Mouse (Mus musculus) frontal cortex, postnatal 25 days (tissue): ENCODE results near the gene Atoh7.
A peak's percentile ranks its signal among the peaks of the same experiment; 100 is the strongest.
"Not testable (repeated sequence)": the region's sequence is repeated elsewhere in the genome, so short reads cannot be mapped to it uniquely, and the experiment has no call there.

Experiments
- DNase-seq, 2 experiments: peaks; one replicate each; pipeline ENCODE4 v3.0.0; 2022; ENCODE audit warnings: low spot score in 2 of 2

Atoh7 gene

DNA sequence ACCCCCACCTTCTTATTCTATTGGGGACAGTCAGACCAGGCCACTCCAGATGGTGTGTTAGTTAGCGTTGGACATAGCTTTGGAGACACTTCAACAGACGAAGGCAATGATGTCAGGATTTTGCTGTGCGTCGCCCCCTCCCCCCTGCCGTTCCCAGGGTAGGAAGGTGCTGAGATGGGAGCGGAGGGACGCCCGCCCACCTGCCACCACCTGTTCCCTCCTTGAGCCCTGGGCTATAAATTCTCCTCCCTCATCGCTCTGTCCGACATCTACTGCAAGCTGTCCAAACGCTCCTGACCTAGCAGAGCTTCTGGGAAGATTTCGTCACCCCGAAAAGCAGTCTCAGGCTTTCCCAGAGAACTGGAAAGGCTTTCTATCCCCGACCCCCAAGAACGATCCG is at the start of gene Atoh7:
Gene Atoh7 (plus strand): TSS at position 131 of the 400 bp plus-strand sequence.
- DNase-seq = peak in 1 of 2 experiments; percentile 28

DNA sequence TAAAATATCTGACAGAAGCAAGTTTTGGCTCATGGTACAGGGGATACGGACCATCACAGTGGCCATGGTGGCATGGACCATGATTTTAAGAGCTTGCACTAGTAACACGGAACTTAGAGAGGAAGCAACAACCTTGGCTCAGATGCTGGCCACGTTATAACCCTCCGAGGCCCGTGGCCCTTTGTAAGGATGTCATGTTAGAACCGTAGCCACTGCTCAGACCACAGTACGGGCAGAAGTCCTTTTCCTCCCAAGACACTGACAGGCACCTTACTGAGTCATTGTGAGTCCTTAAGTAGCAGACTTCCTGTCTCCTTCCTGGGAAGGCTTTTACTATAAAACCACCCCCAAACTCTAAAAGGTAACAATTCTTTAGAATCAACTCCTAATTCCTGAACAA is 48.2 kb upstream of the Atoh7 start:
- no peak for DNase-seq

DNA sequence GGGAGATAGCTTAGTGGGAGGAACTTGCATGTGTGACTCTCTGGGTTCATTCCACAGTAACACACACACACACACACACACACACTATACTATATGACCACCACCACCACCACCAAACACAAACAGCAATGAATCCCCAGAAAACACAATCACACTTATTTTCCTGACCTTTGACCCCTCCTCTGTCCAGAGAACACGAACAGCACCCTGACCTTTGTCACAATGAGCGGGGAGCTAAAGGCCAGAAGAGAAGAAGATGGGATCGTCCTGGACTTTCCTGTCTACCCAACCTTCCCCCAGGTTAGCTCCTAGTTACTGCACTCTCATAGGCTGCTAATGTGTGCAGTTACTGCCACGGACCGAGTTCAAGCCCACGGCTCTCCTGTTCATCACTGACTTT is 47.4 kb upstream of the Atoh7 start:
- DNase-seq = no peak

DNA sequence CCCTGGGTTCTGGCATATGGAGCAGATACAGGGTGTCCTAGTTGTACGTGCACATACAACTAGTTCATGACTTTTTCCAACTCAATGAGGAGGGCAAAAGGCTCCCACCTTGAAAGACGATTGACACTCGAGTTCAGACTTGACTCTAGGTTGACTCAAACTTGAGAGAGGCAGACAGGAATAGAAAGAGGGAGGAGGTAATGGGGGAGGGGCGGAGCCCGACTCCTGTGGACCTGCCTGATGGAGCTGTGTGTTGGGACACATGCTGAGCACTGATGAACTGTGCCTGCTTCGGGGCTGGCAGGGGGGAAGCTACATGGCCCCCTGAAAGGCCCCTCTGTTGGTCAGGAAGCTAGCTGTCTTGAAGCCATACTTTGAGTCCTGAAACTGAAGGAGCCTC is 46.4 kb upstream of the Atoh7 start:
- no peak for DNase-seq

DNA sequence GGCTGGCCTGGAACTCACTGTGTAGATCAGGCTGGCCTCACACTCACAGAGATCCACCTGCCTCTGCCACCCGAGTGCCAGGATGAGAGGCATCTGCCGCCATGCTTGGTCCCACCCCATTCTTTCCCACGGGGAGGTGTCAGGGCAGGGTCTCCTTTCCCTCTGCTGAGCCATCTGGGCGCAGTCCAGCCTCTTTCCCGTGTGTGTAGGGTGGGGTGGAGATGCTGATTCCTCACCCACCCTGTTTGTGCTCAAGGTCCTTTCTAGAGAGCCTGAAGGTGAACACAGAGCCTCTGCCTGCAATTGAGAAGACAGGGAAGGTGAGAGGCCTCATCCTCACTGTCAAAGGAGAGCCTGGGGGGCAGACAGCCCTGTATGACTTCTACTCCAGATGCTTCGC is 45.4 kb upstream of the Atoh7 start:
- not testable (repeated sequence) for DNase-seq

DNA sequence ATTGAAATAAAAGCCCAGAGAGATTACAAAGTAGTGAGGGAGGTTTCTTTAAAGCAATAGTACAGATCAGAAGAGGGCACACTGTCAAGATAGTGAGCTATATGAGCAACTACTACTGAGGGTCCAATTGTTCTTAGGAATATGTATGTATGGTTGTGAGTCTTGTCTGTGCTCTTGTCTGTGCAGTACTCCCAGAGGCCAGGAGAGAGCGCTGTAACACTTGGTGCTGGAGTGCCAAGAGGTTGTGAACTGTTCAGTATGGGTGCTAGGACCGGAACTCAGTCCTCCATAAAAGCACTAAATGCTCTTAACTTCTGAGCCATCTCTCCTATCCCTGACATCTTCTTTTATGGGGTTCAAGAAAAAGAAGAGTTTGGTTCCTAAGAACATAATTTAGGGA is 44.9 kb upstream of the Atoh7 start:
- no peak for DNase-seq

DNA sequence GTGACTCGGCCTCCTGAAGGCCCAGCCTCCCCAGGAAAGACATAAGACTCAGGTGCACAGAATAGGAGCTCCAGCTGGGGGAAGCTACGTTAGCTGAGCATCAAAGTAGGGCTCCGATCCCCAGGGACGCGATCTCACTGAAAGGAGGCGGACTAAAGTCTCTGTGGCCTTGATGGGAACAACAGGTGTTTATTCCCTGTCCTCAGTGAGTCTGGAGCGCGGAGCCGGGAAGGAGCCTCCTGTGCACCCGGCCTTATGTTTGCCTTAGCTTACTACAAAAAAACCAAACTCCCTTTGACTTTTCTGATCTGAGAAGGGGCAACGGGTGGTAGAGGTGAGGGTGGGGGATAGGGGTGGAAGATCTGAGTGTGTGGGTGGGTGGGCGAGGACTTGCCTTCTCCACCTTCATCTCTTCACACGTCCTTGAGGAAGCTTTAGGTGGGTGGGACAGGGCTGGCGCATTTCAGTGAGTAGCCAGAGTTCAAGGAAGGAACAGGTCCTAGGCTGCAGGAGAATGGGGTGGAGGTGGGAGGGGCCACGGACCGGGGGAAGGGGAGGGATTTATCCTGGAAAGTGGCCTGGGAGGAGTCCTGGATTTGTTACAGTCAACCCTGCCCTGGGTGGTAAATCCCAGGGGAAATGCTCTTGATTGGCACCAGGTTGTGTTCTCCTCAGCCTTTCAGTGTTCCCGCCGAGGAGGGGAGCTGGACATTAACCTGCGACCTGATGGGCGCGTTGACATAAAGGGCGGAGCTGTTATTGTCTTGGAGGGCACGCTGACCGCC is 42.3 kb upstream of the Atoh7 start:
- DNase-seq = no peak

DNA sequence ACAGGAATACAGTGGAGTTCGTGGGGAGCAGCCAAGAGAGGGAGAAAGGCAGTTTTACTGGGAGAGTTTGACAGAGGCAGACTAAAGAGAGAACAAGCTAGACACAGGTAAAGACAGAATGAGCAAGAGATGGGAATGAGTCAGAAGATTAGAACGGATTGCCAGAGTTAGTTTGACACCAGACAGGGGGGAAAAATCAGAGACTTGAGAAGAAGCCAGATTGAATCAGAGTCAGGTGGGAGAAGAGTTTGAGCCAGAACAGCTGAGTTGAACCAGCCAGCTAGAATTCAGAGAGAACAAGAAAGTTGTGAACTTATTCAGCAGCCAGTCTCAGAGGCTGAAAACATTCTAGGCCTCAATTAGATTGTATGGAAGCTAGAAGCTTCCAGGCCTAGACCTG is 39.6 kb upstream of the Atoh7 start, which contains the start of gene Pbld1:
Gene Pbld1 (plus strand): TSS at position 301 of the 400 bp plus-strand sequence.
- no peak for DNase-seq

DNA sequence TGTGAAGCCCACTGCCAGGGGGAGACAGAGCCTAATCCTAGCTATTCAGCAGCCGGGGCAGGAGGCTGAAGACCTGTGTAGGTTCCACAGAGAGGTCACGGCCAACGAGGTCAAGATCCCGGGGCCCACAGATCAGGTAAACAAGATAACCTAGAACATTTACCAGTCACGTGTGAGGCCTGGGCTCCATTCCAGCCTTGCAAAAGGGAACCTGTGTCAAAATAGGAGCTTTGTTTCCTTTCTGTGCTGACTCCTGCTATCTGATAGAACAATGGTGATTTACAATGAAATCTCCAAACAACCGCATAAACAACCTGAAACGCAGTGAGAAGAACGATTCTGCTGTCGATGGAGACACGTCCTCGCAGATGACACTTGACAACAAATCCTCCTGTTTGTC is 39.0 kb upstream of the Atoh7 start:
- DNase-seq = no peak

DNA sequence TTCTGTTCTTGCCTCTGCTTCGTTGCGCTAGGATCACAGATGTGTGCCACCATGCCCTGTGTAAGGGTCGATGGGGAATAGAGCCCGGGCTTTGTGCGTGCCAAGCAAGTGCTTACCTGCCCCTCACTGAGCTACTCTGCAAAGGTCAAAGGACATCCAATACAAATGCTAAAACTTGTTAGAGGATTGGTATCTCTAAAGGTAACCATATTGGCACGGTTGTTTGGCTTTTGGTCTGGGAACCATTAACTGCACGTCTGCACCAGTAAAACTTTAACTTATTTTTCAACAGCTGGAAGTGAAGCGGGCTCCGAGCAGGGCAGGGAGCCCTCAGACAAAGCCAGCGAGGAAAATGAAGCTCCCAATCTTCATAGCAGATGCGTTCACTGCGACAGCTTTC is 38.2 kb upstream of the Atoh7 start:
- DNase-seq = no peak

DNA sequence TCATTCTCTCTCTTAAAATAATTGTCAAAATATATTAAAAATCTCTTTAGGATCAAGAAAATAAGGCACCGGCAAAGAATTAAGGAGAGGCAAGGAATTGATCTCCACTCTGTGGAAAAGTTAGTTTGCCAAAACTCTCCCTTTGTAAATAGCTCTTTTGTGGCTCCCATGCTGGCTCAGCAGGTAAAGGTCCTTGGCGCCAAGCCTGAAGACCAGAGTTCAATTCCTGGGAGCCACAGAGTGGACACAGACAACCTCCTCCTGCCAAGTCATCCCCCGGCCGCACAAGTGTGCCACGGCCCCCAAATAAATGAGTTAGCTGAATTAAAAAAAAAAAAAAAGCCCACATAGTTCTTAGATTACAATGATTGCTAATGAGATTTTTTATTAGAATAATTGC is 36.8 kb upstream of the Atoh7 start:
- DNase-seq = no peak

DNA sequence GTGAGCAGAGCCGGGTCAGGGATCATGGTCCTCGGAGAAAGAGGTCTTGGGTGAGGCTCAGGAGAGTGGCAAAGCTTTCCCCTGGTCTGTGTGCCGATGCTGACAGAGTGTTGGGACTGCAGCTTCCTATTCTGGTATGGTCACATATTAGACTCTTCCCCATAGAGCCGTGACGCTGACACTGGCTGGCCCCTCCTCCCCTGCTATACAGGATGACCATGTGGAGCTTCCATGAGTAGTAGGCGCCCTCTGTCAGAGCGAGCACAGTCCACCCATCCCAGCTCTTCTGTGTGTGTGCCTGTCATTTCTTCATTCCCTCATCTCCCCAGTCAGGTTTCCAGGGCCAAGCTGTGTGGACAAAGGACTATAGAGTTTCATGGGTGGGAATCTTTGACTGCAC is 36.1 kb upstream of the Atoh7 start:
- DNase-seq = no peak

DNA sequence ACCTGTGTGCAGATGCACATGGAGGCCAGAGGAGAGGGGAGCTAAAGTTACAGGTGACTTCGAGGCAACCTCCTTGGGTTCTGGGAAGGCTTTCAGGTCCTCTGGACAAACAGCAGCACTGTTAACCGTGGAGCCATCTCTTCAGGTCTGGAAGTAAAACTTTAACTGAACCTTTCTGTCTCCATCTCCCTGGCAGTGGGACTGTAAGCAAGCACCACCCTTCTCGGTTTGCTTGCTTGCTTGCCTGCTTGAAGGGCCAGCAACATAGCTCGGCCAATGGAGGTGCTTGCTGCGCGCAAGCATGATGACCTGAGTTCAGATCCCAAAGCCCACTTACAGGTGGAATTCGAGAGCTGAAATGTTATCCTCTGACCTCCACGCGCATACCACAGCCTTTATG is 34.9 kb upstream of the Atoh7 start:
- no peak for DNase-seq

DNA sequence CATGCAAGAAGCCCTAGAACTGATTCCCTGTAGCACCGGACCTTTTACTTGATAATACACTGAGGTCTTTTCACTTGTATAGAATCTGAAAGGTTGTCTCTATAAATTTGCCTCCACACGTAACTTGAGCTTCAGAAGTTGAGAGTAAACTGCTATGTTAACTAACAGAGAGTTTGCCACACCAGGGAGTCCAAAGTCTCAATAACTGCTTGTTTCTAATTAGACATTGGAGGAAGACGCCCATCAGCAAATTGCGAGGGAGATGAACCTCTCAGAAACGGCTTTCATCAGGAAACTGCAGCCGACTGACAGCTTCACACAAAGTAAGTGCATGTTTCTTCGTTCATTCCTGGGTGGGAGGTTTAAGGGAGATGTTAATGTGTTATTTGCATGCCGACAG is 33.9 kb upstream of the Atoh7 start:
- DNase-seq = no peak

DNA sequence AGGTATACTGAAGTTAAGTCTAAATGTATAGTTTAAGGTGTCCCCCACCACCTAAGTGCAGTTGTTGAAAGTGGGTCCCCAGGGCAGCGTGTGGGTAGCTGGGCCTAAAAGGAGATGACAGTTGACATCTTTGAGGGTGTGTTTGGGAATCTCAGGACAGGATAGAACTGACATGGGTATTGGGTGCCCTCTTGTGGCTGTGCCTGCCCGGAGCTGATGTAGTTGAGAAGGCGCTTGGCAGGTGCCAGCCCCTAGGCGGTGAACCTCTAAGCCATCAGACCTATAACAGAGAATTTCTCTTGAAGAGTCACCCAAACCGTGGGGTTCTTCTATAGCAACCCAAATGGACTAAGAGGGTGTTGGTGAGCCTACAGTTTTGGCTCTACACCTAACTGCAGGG is 33.5 kb upstream of the Atoh7 start:
- peak; percentile 67 to 70 for DNase-seq

DNA sequence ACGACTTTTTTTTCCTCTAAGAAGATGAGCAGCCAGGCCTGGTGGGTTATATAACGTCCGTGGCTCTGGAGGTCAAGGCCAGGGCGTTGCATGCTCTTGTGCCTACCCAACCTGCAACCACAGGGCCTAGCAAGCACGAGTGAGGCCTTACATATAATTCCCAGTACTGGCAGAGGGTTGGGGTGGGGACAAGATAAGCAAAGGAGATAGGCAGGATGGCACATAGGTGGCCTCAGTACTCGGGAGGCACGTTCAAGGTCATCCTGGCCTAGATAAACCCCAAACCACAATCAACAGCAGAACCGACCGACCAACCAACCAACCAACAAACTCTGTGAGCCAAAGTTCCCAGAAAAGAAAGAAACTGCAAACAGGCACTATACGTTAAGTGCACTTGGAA is 13.1 kb upstream of the Atoh7 start:
- DNase-seq = no peak

DNA sequence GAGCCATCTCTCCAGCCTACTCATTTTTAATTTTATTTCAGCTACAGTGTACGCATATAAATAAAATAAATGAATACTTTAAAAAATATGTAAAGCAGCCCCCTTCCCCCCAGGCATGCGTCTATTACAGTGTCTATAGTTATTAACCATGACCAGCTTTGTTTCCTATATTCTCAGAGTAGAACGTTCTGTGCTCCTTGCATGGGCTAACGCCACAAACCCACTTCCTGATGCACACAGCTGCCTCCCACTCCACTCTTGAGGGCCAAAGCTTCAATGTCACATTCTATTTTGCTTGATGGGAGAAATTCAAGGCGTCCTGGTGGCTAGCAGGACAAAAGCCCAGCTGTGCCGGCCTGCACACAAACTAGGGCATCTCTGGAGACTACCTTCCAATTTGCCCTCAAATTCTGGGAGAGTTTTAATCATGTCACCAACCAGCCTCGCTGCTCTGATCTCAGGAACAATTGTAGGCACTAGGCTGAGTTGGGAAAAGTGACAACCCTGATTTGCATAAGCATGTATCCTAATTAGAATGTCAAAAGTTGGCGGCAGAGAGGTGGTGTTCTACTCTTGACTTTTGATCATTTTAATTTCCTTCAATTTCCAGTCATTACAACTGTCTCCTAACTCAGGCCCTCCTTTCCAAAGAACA is 10.2 kb upstream of the Atoh7 start:
- no peak for DNase-seq

DNA sequence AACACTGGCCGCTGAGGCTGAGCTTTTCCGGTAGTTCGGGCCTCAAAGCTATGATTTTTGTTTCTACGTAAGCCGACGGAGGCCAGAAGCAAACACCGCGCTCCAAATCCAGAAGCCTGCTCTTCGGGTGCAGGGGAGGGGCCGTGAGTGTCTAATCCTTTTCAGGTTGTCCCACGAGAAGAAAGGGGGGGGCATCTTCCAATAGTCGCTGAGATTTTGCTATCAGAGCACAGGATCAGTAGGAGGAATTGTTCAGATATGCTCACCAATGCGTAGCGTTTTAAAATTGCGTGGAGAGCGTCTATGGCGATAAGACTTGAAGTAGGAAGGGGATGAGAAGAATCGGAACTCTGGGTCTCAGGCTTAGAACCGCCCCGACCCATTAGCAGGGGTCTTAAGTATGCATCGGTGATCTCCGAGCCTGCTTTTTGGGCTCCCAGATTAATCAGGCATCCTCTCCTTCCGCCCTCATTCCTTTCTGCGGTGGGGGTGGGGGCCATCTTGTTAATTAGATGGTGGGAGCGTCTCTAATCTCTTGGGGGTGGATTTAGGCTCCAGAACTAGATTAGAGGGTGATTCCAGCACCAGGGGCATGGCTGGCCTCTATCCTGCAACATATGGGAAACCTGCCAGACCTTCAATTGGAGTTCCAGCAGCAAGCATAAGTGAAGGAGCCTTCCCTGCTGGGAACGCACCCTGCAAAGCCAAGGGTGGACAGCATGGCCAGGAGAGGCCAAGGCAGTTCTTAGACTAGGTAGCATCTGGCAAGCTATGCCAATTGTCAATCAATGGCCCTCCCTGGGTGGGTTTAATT is 9.5 kb upstream of the Atoh7 start:
- DNase-seq = no peak

DNA sequence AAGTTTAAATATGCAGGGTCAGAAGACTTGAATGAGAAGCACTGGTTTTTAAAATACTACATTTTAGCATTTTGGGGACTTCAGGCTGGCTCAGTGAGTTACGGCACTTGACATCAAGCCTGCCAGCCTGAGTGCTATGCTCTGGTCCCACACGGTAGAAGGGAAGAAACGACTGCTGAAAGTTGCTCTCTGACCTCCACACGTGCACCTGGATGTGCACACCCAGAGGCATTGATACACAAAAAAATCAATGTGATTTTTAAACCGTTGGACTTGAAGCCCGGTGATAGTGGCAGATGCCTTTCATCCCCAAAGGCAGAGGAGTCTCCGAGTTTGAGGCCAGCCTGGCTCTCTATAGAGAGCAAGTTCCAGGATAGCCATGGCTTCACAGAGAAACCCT is 7.5 kb upstream of the Atoh7 start:
- DNase-seq = no peak

DNA sequence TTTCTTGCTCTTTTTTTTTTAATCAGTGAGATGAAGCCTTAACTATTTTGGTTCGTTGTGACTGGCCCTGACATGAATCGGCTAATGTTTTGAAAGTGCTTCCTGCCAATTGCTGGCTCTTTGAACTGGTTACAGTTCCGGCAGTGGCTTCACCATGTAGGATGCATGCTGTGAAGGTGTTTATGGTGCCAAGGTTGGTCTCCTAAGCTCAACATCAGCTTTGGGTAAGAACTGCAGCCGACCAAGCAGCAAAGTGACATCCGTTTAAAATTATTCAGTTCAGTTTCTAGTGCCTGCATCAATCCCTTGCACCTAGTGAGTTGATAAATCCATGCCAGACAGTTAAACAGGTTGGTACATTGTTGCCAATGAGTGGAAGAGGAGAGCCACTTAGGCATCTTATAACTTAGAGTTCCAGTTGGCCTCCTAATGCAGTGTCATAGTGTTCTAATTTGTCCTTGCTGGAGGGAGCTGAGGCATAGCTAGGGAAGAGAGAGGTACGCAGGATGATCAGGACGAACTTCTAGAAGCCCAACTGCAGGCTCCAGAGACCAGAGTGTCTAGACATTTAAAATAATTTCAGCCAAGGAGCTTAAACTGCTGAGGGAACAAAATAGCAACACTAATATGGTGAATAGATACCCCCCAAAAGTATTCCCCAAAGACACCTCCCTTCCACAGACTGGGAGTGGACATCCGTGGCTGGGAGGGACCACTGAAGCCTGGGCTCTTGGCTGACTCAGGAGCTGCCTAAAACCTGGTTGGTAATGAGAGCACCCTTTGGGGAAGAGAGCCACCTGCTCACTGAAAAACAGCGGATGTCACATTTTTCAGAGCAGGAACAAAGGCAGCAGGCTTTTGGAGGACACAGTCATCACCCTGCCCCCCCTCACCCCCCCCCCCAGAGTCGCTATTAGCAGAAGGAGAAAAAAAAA is 6.6 kb upstream of the Atoh7 start:
- DNase-seq = no peak

DNA sequence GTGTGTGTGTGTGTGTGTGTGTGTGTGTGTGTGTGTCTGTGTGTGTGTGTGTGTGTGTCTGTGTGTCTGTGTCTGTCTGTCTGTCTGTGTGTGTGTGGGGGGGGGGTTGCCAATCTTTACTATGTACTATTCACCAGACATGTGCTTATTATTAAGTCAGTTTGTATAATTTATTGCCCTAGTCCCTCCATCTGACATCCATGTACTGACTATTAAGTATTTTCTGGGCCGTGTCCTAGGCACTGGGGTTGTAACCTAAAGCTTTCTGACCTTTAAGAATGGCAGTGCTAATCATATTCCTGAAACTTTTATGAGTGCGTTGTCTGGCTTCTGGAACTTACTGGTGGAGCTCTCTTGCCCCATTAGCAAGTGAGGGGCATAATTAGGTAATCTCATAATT is 2.7 kb upstream of the Atoh7 start:
- DNase-seq = no peak

DNA sequence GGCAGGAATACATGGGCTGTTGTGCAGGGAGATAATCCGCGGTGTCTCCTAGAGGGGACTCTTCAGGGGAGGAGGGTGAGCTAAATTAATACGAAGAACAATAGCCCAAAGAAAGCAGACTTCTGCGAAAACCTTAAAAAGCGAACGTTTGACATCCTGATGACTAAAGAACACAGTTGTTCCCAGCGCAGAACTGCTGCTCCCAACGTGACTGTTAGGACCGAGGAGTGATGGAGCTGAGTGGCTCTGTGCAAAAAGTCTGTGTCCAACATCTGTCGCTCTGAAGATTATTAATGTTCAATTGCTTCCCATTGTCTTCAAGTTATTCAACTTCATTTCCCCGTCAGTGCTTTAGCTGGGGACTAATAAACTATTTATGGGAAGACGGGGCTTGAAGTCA is 1.3 kb upstream of the Atoh7 start:
- no peak for DNase-seq
